Mouse (Mus musculus) layer of hippocampus, adult 9-10 months (tissue): ENCODE results near the gene Gm17416.

Experiments used
- DNase-seq: peaks from one replicate; pipeline ENCODE4 v3.0.0; 2022; ENCODE audit warnings: low spot score

The Gm17416 gene

DNA sequence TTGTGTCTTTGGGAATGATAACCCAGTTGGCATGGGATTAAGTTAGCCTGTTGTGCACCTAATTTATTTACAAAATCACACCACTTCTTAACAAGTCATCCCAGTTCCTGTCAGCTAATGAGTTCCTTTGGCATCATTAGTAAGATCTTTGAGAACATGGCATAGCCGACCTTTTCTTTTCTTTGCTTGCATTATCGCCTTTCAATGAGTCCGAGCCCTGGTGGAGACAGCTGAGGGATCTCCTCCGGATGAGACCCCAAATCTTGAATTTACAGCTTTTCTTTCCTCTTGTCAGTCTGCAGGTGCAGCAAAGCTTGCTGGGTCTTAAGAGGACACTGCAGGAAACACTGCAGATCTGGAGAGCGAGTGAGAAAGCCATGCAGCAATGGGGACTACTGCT is at the start of gene Gm17416:
Gene Gm17416 (plus strand): TSS at position 301 of the 400 bp plus-strand sequence.
- DNase-seq = no peak

GRCm38 (mm10) chr2:152539944-152540710 is 29.0 kb upstream of the Gm17416 start, which contains the start of gene Defb29:
Gene Defb29, minus strand, starts transcription at chr2:152540098.
- DNase-seq = no peak

GRCm38 (mm10) chr2:152541979-152542378 is 27.2 kb upstream of the Gm17416 start:
- DNase-seq = no peak

GRCm38 (mm10) chr2:152542897-152543296 is 26.2 kb upstream of the Gm17416 start:
- DNase-seq = no peak

- DNase-seq = no peak
Observed at GRCm38 (mm10) chr2:152543478-152543877, 25.7 kb upstream of the Gm17416 start.

- peak; percentile 75 for DNase-seq
Observed at GRCm38 (mm10) chr2:152544691-152545090, 24.4 kb upstream of the Gm17416 start.

GRCm38 (mm10) chr2:152548124-152548523 is 21.0 kb upstream of the Gm17416 start:
- no peak for DNase-seq

GRCm38 (mm10) chr2:152553774-152554423 is 15.2 kb upstream of the Gm17416 start:
- DNase-seq = peak; percentile 10

- DNase-seq = no peak
Observed at GRCm38 (mm10) chr2:152556655-152557054, 12.5 kb upstream of the Gm17416 start.

DNA sequence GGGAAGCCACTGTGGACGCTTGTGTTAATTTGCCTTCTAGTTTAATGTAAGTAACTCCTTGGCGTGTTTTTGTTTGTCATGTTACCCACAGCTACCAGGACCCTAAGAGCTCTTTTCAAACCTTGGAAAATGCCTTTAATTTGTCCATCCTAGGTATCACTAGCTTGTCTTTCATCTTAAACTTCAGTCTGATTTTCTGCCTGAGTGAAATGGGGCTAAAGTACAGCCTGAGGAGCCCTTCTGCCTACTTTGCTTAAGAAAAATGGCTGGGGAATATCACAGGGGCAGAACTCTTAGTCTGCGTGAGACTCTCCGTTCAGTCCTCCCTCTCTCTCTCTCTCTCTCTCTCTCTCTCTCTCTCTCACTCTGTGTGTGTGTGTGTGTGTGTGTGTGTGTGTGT is 743 bp downstream of the Gm17416 start:
- DNase-seq = no peak

DNA sequence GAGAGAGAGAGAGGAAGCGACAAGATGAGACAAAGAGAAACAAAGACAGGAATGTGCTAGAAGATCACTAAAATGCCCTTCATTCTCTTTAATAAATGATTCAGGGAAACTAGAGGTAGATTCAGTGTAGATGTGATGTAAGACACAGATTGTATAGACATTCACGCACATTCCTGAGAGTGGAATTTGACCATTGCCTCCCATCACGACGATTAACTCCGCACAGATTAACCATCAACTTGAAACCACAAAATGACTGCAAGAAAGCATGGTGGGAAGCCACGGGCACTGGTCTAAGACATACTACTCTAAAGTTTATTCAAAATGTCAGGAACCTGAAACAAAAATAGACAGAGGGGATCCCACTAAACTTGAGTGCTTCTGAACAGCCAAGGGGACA is 1.2 kb downstream of the Gm17416 start:
- no peak for DNase-seq

GRCm38 (mm10) chr2:152572114-152572794 is 3.1 kb downstream of the Gm17416 start, which contains the start of gene Defb21:
Gene Defb21, plus strand, starts transcription at chr2:152572744.
- no peak for DNase-seq

DNA sequence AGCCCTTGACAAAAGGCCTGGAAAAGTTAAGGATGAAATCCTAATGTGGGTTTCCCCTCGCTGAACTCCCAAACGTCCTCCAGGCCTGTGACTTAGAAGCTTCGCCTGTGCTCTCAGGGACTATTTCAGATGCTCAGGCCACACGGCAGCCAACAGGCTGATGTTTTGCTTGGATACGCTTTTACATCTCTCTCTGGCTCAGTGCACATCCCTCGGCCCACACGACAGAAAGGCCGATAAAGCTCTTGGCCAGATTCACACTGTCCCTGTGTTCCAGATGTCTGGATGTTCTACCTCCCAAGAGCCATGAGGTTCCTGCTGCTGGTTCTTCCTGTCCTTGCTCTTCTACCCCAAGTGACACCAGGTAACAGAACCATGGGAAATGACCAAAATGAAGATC is 4.3 kb downstream of the Gm17416 start:
- no peak for DNase-seq

- no peak for DNase-seq
Observed at GRCm38 (mm10) chr2:152580107-152580506, 11.0 kb downstream of the Gm17416 start, which contains the start of gene Defb19. Gene Defb19, minus strand, starts transcription at chr2:152580312.

GRCm38 (mm10) chr2:152580612-152581011 is 11.5 kb downstream of the Gm17416 start:
- DNase-seq = no peak

DNA sequence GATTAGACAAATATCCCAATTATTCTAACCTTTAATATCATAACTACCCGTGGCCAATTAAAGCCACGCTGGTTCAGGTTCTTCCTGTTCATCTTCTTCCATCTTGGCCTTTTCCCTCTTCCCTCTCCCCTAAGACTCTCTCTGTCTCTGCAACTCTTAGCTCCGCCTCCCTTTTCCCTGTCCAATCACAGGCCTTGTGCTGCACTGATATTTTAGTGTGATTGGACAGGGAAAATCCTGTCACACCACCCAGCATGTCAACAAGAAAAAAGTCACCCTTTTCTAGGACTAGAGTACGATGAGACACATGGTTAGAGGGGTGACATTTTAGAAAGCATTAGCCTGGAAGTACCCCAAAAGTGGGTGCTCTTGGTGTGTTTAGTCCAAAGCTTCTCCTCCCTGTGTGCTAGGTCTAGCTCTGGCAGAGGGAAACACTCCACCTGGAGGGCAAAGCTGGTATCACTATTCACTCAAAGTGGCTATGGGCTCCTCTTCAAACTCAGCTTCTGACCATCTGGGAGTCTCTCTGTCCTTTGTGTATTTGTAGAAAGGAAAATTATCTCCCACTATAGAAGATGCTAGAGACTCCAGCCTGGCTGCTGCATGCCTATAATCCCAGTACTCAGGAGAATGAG is 17.9 kb downstream of the Gm17416 start:
- no peak for DNase-seq

DNA sequence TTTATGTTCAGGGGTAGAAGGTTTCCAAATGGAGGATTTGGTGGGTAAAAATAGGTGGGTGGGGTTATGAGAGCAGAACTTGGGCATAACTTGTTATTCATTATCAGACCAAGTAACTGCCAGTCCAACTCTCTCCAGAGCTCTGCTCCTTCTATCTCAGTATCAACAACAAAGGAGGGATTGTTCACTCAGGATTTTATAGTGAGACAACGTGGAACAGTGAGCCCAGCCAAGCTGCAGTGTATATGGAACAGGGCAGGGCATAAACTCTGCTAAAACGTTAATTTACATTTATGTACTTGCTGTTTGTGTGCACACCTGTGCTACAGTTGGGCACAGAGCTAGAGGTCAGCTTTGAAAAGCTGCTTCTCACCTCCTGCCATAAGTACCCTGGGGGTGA is 19.3 kb downstream of the Gm17416 start:
- no peak for DNase-seq

DNA sequence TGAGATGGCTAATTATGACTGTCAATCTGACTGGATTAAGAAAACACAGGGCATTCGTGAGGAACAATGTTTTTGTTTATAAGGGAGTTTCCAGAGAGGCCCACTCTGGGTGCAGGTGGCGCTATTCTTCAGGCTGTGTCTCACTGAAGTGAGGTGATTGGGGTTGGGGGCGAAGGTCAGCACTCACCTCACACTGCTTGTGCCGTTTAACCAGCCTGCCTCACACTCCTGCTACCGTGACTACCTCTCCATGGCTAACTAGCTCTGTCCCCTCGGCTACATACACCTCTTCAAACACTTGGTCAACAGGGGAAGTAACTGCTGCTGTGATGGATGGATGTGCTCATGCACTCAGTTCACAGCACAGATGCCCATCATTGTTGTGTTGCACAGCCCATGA is 19.9 kb downstream of the Gm17416 start:
- no peak for DNase-seq

GRCm38 (mm10) chr2:152599299-152599698 is 30.2 kb downstream of the Gm17416 start, which contains the start of gene Defb45:
Gene Defb45, minus strand, starts transcription at chr2:152599399.
- no peak for DNase-seq

GRCm38 (mm10) chr2:152600076-152600475 is 30.9 kb downstream of the Gm17416 start:
- DNase-seq = no peak

DNA sequence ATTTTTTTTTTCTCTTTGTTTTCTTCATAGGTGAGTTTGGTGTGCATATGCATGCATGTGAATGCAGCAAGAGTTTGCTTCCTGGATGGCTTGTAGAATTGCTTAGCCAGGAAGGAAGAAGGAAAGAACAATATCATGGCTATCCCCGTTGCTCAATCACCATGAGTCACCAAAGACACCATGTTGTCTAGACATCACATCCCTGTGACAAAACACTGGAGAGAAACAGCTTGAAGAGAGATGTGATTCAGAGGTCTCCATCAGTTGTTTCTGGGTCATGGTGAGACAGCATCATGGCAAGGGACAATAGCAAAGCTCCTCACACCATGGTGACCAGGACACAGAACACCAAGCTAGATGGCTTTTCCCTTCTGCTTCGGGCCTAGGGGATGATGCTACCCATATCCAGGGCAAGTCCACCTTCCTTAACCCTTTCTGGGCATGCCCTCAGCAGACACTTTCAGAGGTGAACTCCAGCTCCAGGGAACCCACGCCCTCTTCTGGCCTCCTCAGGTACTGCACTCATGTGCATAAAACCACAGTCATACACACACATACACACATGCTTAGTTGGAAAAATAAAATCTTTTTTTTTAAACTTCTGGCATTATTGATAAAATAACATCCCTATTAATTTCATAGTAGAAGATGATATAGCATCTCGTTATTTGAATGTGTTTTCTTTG is 32.3 kb downstream of the Gm17416 start:
- DNase-seq = no peak

- DNase-seq = no peak
Observed at GRCm38 (mm10) chr2:152604057-152604456, 34.9 kb downstream of the Gm17416 start, which contains the start of gene Defb36. Gene Defb36, plus strand, starts transcription at chr2:152604327.
